Mouse (Mus musculus) frontal cortex, postnatal 14 days (tissue): ENCODE measurements at regions not wholly inside any gene's neighbourhood (a gene's known extent, or its start where the extent isn't known, plus 50 kb on each side); places are given as distances from the start of the nearest gene placed in this dataset.

Experiments
- DNase-seq, 2 experiments: peaks; one replicate each; pipeline ENCODE4 v3.0.0; 2022; ENCODE audit warnings: low spot score in 2 of 2

- DNase-seq, result no peak
These were observed 55.5 kb downstream of the Gm5294 start for GRCm38 (mm10) chr5:138875180-138876076.

- no peak for DNase-seq
These were observed 61.9 kb downstream of the Gm5294 start for GRCm38 (mm10) chr5:138881649-138882226.

GRCm38 (mm10) chr5:138883573-138883972 is 63.7 kb downstream of the Gm5294 start:
- no peak for DNase-seq

- DNase-seq, result no peak
These were observed 66.0 kb downstream of the Gm5294 start for GRCm38 (mm10) chr5:138885905-138886304.

GRCm38 (mm10) chr5:138888749-138889148 is 68.9 kb downstream of the Gm5294 start:
- DNase-seq, result no peak

GRCm38 (mm10) chr5:138889760-138890159 is 69.9 kb downstream of the Gm5294 start:
- no peak for DNase-seq

- DNase-seq, result no peak
These were observed 74.6 kb downstream of the Gm5294 start for GRCm38 (mm10) chr5:138894496-138894895.

GRCm38 (mm10) chr5:138897255-138897654 is 77.4 kb downstream of the Gm5294 start:
- DNase-seq, result no peak

- DNase-seq, result no peak
These were observed 78.6 kb downstream of the Gm5294 start for GRCm38 (mm10) chr5:138898440-138898839.

- DNase-seq, result peak; percentile 8 to 29
These were observed 81.2 kb downstream of the Gm5294 start for GRCm38 (mm10) chr5:138900952-138901599.

- no peak for DNase-seq
These were observed 82.4 kb downstream of the Gm5294 start for GRCm38 (mm10) chr5:138902316-138902715.

- DNase-seq, result no peak
These were observed 85.1 kb downstream of the Pdgfa start for GRCm38 (mm10) chr5:138911769-138912710.

GRCm38 (mm10) chr5:138912711-138913105 is 84.5 kb downstream of the Pdgfa start:
- DNase-seq, result no peak

GRCm38 (mm10) chr5:138915068-138915467 is 82.1 kb downstream of the Pdgfa start:
- DNase-seq, result no peak

- DNase-seq, result no peak
These were observed 81.7 kb downstream of the Pdgfa start for GRCm38 (mm10) chr5:138915496-138915895.

- peak; percentile 19 to 55 for DNase-seq
These were observed 76.9 kb downstream of the Pdgfa start for GRCm38 (mm10) chr5:138920156-138920845.

GRCm38 (mm10) chr5:138922116-138922515 is 75.1 kb downstream of the Pdgfa start:
- DNase-seq, result no peak
